Mouse (Mus musculus) heart, postnatal 0 days (tissue): ENCODE measurements around the gene Snx12.

Experiments
- CTCF ChIP-seq: IDR thresholded peaks from 2 replicates; pipeline ENCODE4 v1.5.1; 2016; ENCODE audit warnings: antibody characterized with exemption, control low read depth, low read depth
- EP300 ChIP-seq: IDR thresholded peaks from 2 replicates; pipeline ENCODE4 v1.6.1; 2016; ENCODE audit warnings: antibody characterized with exemption, low read depth

GRCm38 (mm10) chrX:101266631-101267030 is 44.3 kb upstream of the Snx12 start:
- TF ChIP-seq CTCF (no peak), EP300 (no peak)
